Mouse (Mus musculus): ENCODE data around the gene Olfr722. TPM values are rescaled to one million over a fixed set of nuclear protein-coding genes. Genes with fewer than 3 reads are reported as not detected.
A peak's percentile ranks its signal among the peaks of the same experiment; 100 is the strongest.
"Not testable (repeated sequence)": the region's sequence is repeated elsewhere in the genome, so short reads cannot be mapped to it uniquely, and the experiment has no call there.

Olfr722 gene
- polyA plus RNA-seq (2014; fragmentation: Nextera tagmentation; extraction: Ambion mirVana): not detected in 2 replicates

GRCm38 (mm10) chr14:49901899-49902298 is at the start of gene Olfr722:
Gene Olfr722, minus strand, starts transcription at chr14:49901999.
- DNase-seq (ENCODE audit: low spot score) (no peak), ATAC-seq (replicated peaks; ENCODE audit: low FRiP score) (no peak)

GRCm38 (mm10) chr14:49931687-49932086 is 29.9 kb upstream of the Olfr722 start, which contains the start of gene Olfr723:
Gene Olfr723, minus strand, starts transcription at chr14:49931787.
- not testable (repeated sequence) for H3K4me2 ChIP-seq (ENCODE audit: low read depth, low read length, severe bottlenecking); DNase-seq (ENCODE audit: low spot score); H3K36me3 ChIP-seq (ENCODE audit: control insufficient read depth, insufficient read depth, low read length); H3K4me3 ChIP-seq (ENCODE audit: low read depth, low read length); H3K4me1 ChIP-seq (replicated peaks; ENCODE audit: control insufficient read depth, insufficient read depth, low read length); ATAC-seq (replicated peaks; ENCODE audit: low FRiP score); H3K27ac ChIP-seq (ENCODE audit: low read depth, low read length); H3K27me3 ChIP-seq (ENCODE audit: control insufficient read depth, insufficient read depth, low read length); H3K9ac ChIP-seq (ENCODE audit: low read length); H3K9me3 ChIP-seq (ENCODE audit: control insufficient read depth, low read length)

More at GRCm38 (mm10) chr14:49901899-49902298, at the start of gene Olfr722:
- no peaks in the 10 kb centered on the region for H3K36me3 ChIP-seq (ENCODE audit: control insufficient read depth, insufficient read depth, low read length)
- no peak within 1 kb of the TSS for H3K27ac ChIP-seq (ENCODE audit: low read depth, low read length)
- no peaks in the 10 kb centered on the region for H3K9me3 ChIP-seq (ENCODE audit: control insufficient read depth, low read length)
- H3K4me1 ChIP-seq (replicated peaks; ENCODE audit: control insufficient read depth, insufficient read depth, low read length): no peaks in the 10 kb centered on the region
- no peaks in the 10 kb centered on the region for H3K27me3 ChIP-seq (ENCODE audit: control insufficient read depth, insufficient read depth, low read length)
- no peak within 1 kb of the TSS for H3K4me3 ChIP-seq (ENCODE audit: low read depth, low read length)
- H3K4me2 ChIP-seq (ENCODE audit: low read depth, low read length, severe bottlenecking): no peak within 1 kb of the TSS
- no peak within 1 kb of the TSS for H3K9ac ChIP-seq (ENCODE audit: low read length)

- Histone ChIP-seq H3K36me3 (ENCODE audit: control insufficient read depth, insufficient read depth, low read length) (no peaks in the 10 kb centered on the region), H3K4me1 (replicated peaks; ENCODE audit: control insufficient read depth, insufficient read depth, low read length) (no peaks in the 10 kb centered on the region), H3K9ac (ENCODE audit: low read length) (no peak overlapping the region), H3K27ac (ENCODE audit: low read depth, low read length) (no peak overlapping the region), H3K27me3 (ENCODE audit: control insufficient read depth, insufficient read depth, low read length) (no peaks in the 10 kb centered on the region), H3K4me3 (ENCODE audit: low read depth, low read length) (no peak overlapping the region), H3K9me3 (ENCODE audit: control insufficient read depth, low read length) (no peaks in the 10 kb centered on the region), H3K4me2 (ENCODE audit: low read depth, low read length, severe bottlenecking) (no peak overlapping the region)
- no peak for DNase-seq (ENCODE audit: low spot score)
- ATAC-seq (replicated peaks; ENCODE audit: low FRiP score): 0 out of 2 replicates have a peak, but pooled peaks have one; percentile 39
These were observed 41.4 kb downstream of the Olfr722 start for GRCm38 (mm10) chr14:49860387-49860786.

Other genes starting within 250 kb of the Olfr722 start
- gene Armh4, start 118.6 kb downstream of the Olfr722 start, polyA plus RNA-seq (2014; fragmentation: Nextera tagmentation; extraction: Ambion mirVana): 22.6 and 26.5 TPM in 2 replicates
- gene Olfr723, start 29.8 kb upstream of the Olfr722 start, polyA plus RNA-seq (2014; fragmentation: Nextera tagmentation; extraction: Ambion mirVana): not detected in 2 replicates
- not detected in 2 replicates for gene Olfr724, start 61.3 kb upstream of the Olfr722 start, polyA plus RNA-seq (2014; fragmentation: Nextera tagmentation; extraction: Ambion mirVana)
- gene Olfr725, start 138.4 kb upstream of the Olfr722 start, polyA plus RNA-seq (2014; fragmentation: Nextera tagmentation; extraction: Ambion mirVana): not detected in 2 replicates
- not detected in 2 replicates for gene Olfr726, start 189.0 kb upstream of the Olfr722 start, polyA plus RNA-seq (2014; fragmentation: Nextera tagmentation; extraction: Ambion mirVana)
- not detected in 2 replicates for gene Olfr727, start 221.2 kb upstream of the Olfr722 start, polyA plus RNA-seq (2014; fragmentation: Nextera tagmentation; extraction: Ambion mirVana)
- gene Olfr728, start 240.7 kb upstream of the Olfr722 start, polyA plus RNA-seq (2014; fragmentation: Nextera tagmentation; extraction: Ambion mirVana): not detected in 2 replicates

Measured in forebrain, embryonic 11.5 days (tissue).